Mouse (Mus musculus) heart, embryonic 13.5 days (tissue): ENCODE results near the gene Mgat5. TPM values are rescaled to one million over a fixed set of nuclear protein-coding genes. Genes with fewer than 3 reads are reported as not detected.

Source experiments
- ATAC-seq: fragments of 200-750 bp; cut with Nextera tagmentation; 2 replicates; pipeline ENCODE4 v1.8.0; 2017; ENCODE audit warnings: moderate TSS enrichment; ENCODE audit not compliant: insufficient number of reproducible peaks, low FRiP score, low TSS enrichment; ENCODE audit errors: extremely low read depth
- H3K27ac ChIP-seq: fragments of 300-500 bp; sonication (generic); replicated peaks from 2 replicates; pipeline ENCODE4 v1.5.1; 2015; ENCODE audit warnings: moderate library complexity, mild to moderate bottlenecking, inconsistent platforms
- H3K27me3 ChIP-seq: fragments of 300-500 bp; sonication (generic); replicated peaks from 2 replicates; pipeline ENCODE4 v1.6.1; 2015; ENCODE audit warnings: mild to moderate bottlenecking, inconsistent platforms
- H3K36me3 ChIP-seq: fragments of 300-500 bp; sonication (generic); 2 replicates; pipeline ENCODE4 v1.6.1; 2015; ENCODE audit warnings: mild to moderate bottlenecking, inconsistent platforms
- H3K4me1 ChIP-seq: fragments of 300-500 bp; sonication (generic); 2 replicates; pipeline ENCODE4 v1.6.1; 2015; ENCODE audit warnings: inconsistent platforms
- H3K4me2 ChIP-seq: fragments of 300-500 bp; sonication (generic); 2 replicates; pipeline ENCODE4 v1.6.1; 2015; ENCODE audit warnings: inconsistent platforms, mild to moderate bottlenecking, moderate library complexity
- H3K4me3 ChIP-seq: fragments of 300-500 bp; sonication (generic); 2 replicates; pipeline ENCODE4 v1.5.1; 2015; ENCODE audit warnings: moderate library complexity, mild to moderate bottlenecking, inconsistent platforms
- H3K9ac ChIP-seq: fragments of 300-500 bp; sonication (generic); 2 replicates; pipeline ENCODE4 v1.6.1; 2015; ENCODE audit warnings: inconsistent platforms, mild to moderate bottlenecking, moderate library complexity
- H3K9me3 ChIP-seq: fragments of 300-500 bp; sonication (generic); 2 replicates; pipeline ENCODE4 v1.6.1; 2016; ENCODE audit warnings: inconsistent platforms
- WGBS: fragments of 180-500 bp; shearing (Covaris S2); methylation state at CpG from one replicate; pipeline ENCODE4 v1.1.7; 2015; ENCODE audit warnings: mixed read lengths; 5-methylcytosine and 5-hydroxymethylcytosine counted together
- polyA plus RNA-seq: library from polyadenylated mRNA; unstranded; fragments of >200 nt; fragmentation: Nextera tagmentation; extraction: Ambion mirVana; gene quantifications from 2 replicates; pipeline ENCODE4 v1.2.1, GENCODE M21; 2015

Mgat5 gene
- polyA plus RNA-seq, 1 experiment from 2014 or later, result 3.4 TPM

DNA sequence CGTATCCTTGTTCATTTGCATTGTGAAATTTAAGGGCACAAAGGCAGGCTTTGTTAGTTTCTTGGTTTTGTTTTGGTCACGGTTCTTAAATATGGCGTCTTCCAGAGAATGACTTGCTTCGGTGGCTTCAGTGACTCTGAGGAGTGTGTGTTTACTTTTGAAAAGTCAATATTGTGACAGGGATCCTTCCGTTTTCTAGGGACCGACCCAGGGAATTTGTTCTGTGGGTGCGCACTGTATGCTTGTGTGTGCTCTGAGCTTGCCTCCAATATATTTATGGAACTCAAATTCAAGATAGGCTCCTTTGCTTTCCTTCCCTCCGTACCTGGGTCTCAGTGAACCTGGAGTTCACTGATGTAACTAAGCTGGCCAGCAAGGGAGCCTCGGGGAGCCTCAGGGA is 86.1 kb downstream of the Mgat5 start:
- 84% methylated on average over 9 of the region's 9 CpGs for WGBS
- no peak for ATAC-seq

DNA sequence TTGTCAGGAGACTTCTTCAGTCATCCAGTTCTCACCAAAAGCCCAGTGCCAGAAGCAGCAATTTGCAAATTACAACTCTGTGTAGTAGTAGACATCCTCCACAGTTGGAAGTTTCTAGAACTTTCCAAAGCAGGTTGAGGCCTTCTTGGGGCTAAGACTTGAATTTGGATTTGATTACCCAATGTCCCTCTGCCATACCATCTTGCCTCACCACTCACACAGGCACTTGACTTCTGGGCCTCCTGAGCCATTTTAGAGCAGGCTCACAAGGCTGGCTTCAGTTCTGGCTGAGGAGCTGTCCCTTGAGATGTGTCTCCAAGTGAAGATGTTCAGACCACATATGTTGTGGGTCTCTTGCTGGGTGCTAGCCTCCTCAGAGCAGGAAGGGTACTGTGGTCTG is 86.9 kb downstream of the Mgat5 start:
- H3K9me3 ChIP-seq, result no peaks in the 10 kb centered on the region
- ATAC-seq, result no peak

More for the DNA sequence above, 86.1 kb downstream of the Mgat5 start:
- Histone ChIP-seq H3K36me3 (peaks cover 3% of the 10 kb centered on the region; the same call in 1 of the 2 replicates), H3K27me3 (no peaks in the 10 kb centered on the region), H3K4me1 (peaks cover 8% of the 10 kb centered on the region; the same call in 1 of the 2 replicates), H3K4me3 (no peak overlapping the region), H3K4me2 (no peak overlapping the region), H3K9me3 (no peaks in the 10 kb centered on the region), H3K27ac (no peak overlapping the region), H3K9ac (no peak overlapping the region)

DNA sequence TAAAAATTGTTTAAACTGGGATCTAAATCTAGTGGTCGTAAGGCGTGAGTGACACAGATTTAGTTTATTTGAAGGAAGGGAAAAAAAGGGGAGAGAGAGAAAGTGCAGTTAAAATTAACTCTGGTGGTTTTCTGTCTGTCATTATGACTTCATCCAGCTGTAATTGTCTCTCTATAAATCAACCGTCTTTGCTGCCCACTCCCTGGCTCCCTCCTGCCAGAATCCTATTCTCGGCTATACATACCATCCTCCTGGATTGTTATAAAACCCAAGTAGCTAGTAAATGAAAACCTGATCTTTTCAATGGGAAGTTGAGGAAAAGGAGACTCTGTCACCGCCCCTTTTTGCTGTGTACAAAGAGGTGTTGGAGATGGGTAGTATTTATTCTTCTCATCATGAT is 88.5 kb downstream of the Mgat5 start:
- no peak for ATAC-seq
- no peak overlapping the region for H3K27ac ChIP-seq
- H3K27me3 ChIP-seq, result no peaks in the 10 kb centered on the region
- peaks cover 16% of the 10 kb centered on the region for H3K4me1 ChIP-seq
- no peaks in the 10 kb centered on the region for H3K36me3 ChIP-seq
- 62% methylated on average over 5 of the region's 5 CpGs for WGBS
- no peaks in the 10 kb centered on the region for H3K9me3 ChIP-seq
- no peak overlapping the region for H3K9ac ChIP-seq
- no peak overlapping the region for H3K4me3 ChIP-seq
- H3K4me2 ChIP-seq, result no peak overlapping the region

More for the DNA sequence above, 86.9 kb downstream of the Mgat5 start:
- Histone ChIP-seq H3K36me3 (peaks cover 1% of the 10 kb centered on the region; the same call in 1 of the 2 replicates), H3K27ac (no peak overlapping the region), H3K27me3 (no peaks in the 10 kb centered on the region), H3K4me3 (no peak overlapping the region), H3K4me1 (peaks cover 15% of the 10 kb centered on the region), H3K4me2 (no peak overlapping the region), H3K9ac (no peak overlapping the region)

DNA sequence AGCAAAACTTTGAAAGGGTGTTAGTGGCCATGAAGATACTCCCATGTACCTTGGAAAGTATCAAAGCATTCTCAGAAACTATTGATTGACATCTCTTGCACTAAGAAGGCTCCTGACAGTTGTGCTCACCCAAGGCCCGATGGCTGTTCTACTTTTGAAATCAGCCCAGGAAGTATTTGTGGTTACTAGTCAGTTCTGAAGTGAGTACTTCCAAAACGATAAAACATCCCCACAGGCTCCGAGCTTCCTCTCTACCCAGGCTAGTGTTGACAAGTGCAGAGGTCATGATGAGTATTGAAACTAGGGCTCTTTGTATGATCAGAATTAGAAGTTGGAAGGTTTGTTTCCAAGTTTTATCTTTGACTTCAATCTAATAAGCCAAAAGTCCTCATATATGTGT is 92.0 kb downstream of the Mgat5 start:
- no peaks in the 10 kb centered on the region for H3K27me3 ChIP-seq
- WGBS, result 62% methylated on average over 3 of the region's 3 CpGs
- H3K4me1 ChIP-seq, result peaks cover 16% of the 10 kb centered on the region
- no peak overlapping the region for H3K27ac ChIP-seq
- no peak overlapping the region for H3K4me2 ChIP-seq
- no peaks in the 10 kb centered on the region for H3K36me3 ChIP-seq
- H3K4me3 ChIP-seq, result no peak overlapping the region
- no peak overlapping the region for H3K9ac ChIP-seq
- no peak for ATAC-seq
- no peaks in the 10 kb centered on the region for H3K9me3 ChIP-seq

DNA sequence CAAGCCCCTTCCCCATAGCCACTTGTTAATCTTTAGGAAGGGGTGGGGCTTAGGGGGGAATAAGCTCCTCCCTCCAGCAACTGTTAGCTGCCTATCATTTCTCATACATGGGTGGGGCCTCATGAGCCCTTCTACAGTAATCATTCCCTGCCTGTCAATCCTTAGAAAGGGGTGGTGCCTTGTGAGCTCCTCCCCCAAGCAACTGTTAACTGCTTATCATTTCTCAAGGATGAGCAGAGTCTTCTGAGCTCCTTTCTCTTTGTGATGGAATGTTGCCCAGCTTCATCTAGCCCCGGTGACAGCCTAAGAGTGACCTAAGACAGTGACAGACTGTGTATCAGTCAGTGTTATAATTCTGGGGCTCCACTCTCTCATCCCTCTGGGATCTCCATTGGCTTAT is 95.0 kb downstream of the Mgat5 start:
- 77% methylated on average over 1 of the region's 1 CpGs for WGBS
- no peak overlapping the region for H3K4me2 ChIP-seq
- no peak overlapping the region for H3K4me3 ChIP-seq
- no peak overlapping the region for H3K9ac ChIP-seq
- ATAC-seq, result no peak
- H3K27me3 ChIP-seq, result no peaks in the 10 kb centered on the region
- no peaks in the 10 kb centered on the region for H3K36me3 ChIP-seq
- peaks cover 31% of the 10 kb centered on the region for H3K4me1 ChIP-seq
- no peak overlapping the region for H3K27ac ChIP-seq
- no peaks in the 10 kb centered on the region for H3K9me3 ChIP-seq

DNA sequence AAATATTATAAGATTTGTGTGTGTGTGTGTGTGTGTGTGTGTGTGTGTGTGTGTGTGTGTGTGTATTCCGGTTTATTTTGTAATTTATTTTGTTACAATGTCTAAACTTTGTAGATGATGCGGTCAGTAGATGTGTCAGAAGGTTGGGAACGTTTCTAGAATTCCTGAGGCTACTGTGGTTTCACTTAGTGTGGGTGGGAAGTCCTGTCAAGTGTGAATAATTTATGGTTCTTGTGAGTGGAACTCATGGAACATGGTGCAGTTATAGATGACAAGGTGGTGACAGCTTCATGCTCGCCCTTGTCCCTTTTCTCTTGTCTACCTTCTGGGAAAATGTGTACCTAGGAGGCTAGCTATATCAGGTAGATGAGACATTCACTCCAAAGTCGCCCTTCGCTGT is 96.2 kb downstream of the Mgat5 start:
- H3K27ac ChIP-seq, result no peak overlapping the region
- H3K4me2 ChIP-seq, result no peak overlapping the region
- no peaks in the 10 kb centered on the region for H3K27me3 ChIP-seq
- H3K4me1 ChIP-seq, result peaks cover 26% of the 10 kb centered on the region
- 72% methylated on average over 6 of the region's 6 CpGs for WGBS
- H3K9me3 ChIP-seq, result no peaks in the 10 kb centered on the region
- no peaks in the 10 kb centered on the region for H3K36me3 ChIP-seq
- H3K9ac ChIP-seq, result no peak overlapping the region
- no peak for ATAC-seq
- H3K4me3 ChIP-seq, result no peak overlapping the region

DNA sequence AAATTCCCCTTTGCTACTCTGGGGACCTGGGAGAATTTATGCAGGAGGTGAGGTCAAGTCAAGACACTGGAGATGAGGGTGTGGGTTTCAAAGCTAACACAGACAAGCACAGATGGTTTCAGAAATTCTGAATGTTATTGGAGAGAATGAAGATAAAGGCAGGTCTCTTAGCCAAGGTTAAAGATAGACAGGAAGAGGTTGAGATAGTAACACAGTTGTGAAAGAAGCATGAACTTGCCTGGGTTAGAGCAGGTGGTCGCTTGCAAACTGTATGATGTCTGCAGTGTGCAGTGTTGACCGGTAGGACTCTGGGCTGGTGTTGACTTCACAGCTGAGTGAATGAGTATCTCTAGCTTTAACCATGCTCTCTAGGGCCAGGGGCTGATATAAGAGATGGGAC is 97.8 kb downstream of the Mgat5 start:
- 0 out of 2 replicates have a peak, but pooled peaks cover 7% of the 10 kb centered on the region for H3K36me3 ChIP-seq
- no peak overlapping the region for H3K9ac ChIP-seq
- WGBS, result 55% methylated on average over 2 of the region's 2 CpGs
- H3K9me3 ChIP-seq, result no peaks in the 10 kb centered on the region
- H3K4me1 ChIP-seq, result peaks cover 19% of the 10 kb centered on the region
- no peak overlapping the region for H3K4me2 ChIP-seq
- no peak overlapping the region for H3K4me3 ChIP-seq
- no peaks in the 10 kb centered on the region for H3K27me3 ChIP-seq
- no peak overlapping the region for H3K27ac ChIP-seq
- no peak for ATAC-seq

DNA sequence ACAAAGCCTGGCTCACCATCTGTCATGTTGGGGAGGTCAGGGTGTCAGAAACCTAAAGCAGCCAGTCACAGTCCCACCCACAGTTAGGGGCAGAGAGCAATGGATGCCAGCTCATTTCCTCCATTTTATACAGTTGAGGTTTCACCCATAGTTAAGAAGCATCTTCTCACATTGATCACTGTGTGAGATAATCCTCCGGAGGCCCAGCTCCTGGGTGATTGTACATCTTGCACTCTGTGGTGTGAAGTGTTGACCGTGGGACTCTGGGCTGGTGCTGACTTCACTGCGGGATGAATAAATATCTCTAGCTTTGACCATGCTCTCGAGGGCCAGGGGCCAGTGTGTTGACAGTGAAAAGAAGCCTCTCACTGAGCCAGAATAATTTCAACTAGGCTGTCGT is 99.0 kb downstream of the Mgat5 start:
- H3K27me3 ChIP-seq, result no peaks in the 10 kb centered on the region
- H3K4me2 ChIP-seq, result no peak overlapping the region
- H3K9me3 ChIP-seq, result no peaks in the 10 kb centered on the region
- 72% methylated on average over 5 of the region's 5 CpGs for WGBS
- peaks cover 19% of the 10 kb centered on the region for H3K4me1 ChIP-seq
- ATAC-seq, result no peak
- H3K27ac ChIP-seq, result no peak overlapping the region
- no peak overlapping the region for H3K4me3 ChIP-seq
- 0 out of 2 replicates have a peak, but pooled peaks cover 7% of the 10 kb centered on the region for H3K36me3 ChIP-seq
- H3K9ac ChIP-seq, result no peak overlapping the region

DNA sequence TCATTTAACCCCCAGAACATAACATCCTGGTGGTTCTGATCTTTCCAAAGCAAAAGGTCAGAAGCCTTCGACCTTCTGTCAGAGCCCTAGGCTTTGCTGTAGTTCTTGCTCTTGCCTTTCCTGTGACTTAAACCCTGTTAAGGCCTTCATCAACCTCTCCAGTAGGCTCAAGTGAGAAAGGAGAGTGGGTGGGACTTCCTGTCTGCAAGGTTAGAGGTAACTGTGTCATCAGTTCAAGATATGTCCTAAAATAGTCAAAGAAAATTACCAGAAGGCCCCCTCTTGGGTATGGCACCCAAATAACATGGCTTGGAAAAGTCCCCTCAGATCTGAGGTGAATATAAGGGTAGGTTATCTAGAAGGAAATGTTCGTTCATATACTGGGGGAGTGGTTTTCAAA is 99.5 kb downstream of the Mgat5 start:
- Histone ChIP-seq H3K27me3 (no peaks in the 10 kb centered on the region), H3K4me3 (no peak overlapping the region), H3K4me2 (no peak overlapping the region), H3K9ac (no peak overlapping the region), H3K27ac (no peak overlapping the region), H3K9me3 (no peaks in the 10 kb centered on the region), H3K4me1 (peaks cover 19% of the 10 kb centered on the region), H3K36me3 (0 out of 2 replicates have a peak, but pooled peaks cover 7% of the 10 kb centered on the region)
- ATAC-seq, result no peak
- WGBS, result 72% methylated on average over 2 of the region's 2 CpGs

DNA sequence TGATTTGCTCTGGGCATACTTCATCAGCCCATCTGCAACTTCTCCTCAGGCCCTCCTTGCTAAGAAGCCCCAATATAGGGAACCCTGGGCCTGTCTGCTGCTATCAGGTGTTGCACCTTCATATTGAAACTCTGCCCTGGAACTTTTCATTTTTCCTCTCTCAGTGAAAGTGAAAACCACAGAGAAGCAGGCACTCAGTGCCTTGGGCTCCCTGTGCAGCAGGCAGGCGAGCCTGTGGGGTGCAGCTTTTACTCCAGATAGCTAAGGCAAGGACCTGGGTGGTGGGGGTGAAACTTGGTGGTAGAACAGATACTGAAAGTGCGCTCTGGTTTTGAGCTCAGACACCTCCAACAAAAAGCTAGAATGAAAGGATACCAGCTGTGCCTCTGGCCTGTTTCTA is 100.8 kb downstream of the Mgat5 start:
- no peak for ATAC-seq
- WGBS, result 68% methylated on average over 2 of the region's 2 CpGs

DNA sequence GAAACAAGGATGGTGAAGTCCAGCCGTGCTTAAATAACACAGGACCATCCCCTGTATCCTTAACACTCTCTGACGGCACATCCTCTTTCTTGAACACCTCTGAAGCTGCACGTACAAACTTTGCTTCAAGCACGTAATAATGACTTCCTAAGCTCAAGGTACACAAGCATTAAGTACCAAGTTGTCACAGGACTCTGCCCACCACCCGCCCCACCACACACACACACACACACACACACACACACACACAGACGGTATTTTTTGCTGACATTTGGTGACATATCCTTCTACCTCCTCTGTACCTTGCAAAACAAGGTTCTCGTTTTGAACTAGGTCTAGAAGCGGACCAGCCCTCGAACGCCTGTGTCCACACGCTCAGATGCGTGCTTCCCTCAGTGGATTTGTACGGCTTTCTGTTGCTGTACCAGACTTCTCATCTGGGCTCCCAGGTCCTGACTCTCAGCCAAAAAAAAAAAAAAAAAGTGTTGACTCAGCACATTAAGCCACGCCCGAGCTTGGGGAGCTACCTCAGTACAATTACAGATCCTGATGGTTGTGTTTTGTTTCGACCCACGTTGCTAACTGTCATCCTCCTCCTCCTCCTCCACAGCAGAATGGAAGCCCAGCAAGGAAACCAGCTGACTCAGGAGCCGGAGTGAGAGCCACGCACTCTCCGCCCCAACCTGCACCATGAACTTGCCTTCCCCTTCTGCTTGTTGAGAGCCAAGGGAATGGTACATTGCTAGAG is 101.4 kb downstream of the Mgat5 start:
- H3K36me3 ChIP-seq, result 0 out of 2 replicates have a peak, but pooled peaks cover 7% of the 10 kb centered on the region
- H3K4me2 ChIP-seq, result no peak overlapping the region
- no peaks in the 10 kb centered on the region for H3K9me3 ChIP-seq
- no peak overlapping the region for H3K27ac ChIP-seq
- WGBS, result 77% methylated on average over 20 of the region's 20 CpGs
- no peak overlapping the region for H3K9ac ChIP-seq
- ATAC-seq, result no peak
- H3K4me3 ChIP-seq, result no peak overlapping the region
- H3K27me3 ChIP-seq, result no peaks in the 10 kb centered on the region
- peaks cover 19% of the 10 kb centered on the region for H3K4me1 ChIP-seq

More for the DNA sequence above, 100.8 kb downstream of the Mgat5 start:
- H3K4me3 ChIP-seq, result no peak overlapping the region
- no peak overlapping the region for H3K4me2 ChIP-seq
- peaks cover 19% of the 10 kb centered on the region for H3K4me1 ChIP-seq
- no peak overlapping the region for H3K27ac ChIP-seq
- H3K9ac ChIP-seq, result no peak overlapping the region
- no peaks in the 10 kb centered on the region for H3K9me3 ChIP-seq
- H3K36me3 ChIP-seq, result 0 out of 2 replicates have a peak, but pooled peaks cover 7% of the 10 kb centered on the region
- H3K27me3 ChIP-seq, result no peaks in the 10 kb centered on the region

DNA sequence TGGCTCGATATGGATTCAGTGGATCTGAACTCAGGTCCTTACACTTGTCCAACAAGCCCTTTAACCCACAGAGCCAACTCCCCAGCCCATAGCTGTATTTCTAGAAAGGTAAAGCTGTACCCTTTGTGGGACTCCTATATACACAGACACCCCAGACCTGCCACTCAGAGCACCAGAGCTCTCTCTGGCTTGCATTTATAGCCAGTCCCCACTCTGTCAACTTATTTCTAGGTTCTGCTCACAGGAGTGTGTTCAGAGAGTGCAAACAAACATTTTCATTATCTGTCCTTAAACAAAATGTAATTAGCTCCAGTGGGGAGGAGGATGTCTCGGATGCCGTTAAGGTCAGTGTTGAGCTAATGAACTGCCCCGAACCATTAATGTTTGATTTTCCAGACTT is 102.5 kb downstream of the Mgat5 start:
- no peak for ATAC-seq
- WGBS, result 84% methylated on average over 4 of the region's 4 CpGs
- Histone ChIP-seq H3K27me3 (no peaks in the 10 kb centered on the region), H3K36me3 (0 out of 2 replicates have a peak, but pooled peaks cover 7% of the 10 kb centered on the region), H3K4me3 (no peak overlapping the region), H3K9ac (no peak overlapping the region), H3K9me3 (no peaks in the 10 kb centered on the region), H3K4me1 (peaks cover 14% of the 10 kb centered on the region), H3K4me2 (no peak overlapping the region), H3K27ac (no peak overlapping the region)
